Mouse (Mus musculus) ovary, adult 18-20 months (tissue): ENCODE measurements at regions not wholly inside any gene's neighbourhood (a gene's known extent, or its start where the extent isn't known, plus 50 kb on each side); places are given as distances from the start of the nearest gene placed in this dataset.
"Not testable (repeated sequence)": the region's sequence is repeated elsewhere in the genome, so short reads cannot be mapped to it uniquely, and the experiment has no call there.

ENCODE experiments used
- DNase-seq: peaks from one replicate; pipeline ENCODE4 v3.0.0; 2022; ENCODE audit warnings: low spot score, mixed read lengths

DNA sequence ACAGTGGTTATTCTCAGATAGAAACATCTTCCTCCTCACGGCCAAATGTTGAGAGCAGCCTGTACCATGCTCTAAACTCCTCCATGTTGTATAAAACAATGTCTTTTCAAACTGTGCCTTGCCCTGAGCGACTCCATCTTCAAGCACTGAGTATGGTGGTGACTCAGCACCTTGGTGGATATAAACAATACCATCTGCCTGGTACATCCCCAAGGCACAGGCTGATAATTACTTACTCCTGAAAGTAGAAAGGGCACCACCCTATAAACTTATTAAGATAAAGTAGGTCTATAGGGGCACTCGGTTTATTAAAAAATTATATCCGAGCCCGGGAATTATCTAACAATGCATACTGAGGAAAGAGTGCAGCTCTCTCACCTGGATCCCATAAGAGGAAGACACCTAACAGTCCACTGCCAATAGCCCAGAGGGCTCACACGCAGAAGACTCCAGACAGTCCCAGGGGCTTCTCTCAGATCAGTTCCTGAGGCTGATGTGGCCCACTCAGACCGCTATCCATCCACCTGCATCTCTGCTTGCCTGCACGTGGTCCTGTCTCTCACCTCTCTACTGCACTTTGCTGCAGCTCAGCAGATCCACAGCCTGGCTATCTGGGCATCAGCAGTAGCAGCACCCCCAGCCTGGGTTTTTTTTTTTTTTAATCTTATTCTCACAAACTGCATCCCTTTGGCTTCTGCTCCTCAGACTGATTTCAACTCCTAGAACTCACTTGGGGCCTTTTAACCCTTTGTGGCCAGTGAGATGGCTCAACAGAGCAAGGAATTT, 109.7 kb upstream of the Dlg1 start:
- no peak for DNase-seq

DNA sequence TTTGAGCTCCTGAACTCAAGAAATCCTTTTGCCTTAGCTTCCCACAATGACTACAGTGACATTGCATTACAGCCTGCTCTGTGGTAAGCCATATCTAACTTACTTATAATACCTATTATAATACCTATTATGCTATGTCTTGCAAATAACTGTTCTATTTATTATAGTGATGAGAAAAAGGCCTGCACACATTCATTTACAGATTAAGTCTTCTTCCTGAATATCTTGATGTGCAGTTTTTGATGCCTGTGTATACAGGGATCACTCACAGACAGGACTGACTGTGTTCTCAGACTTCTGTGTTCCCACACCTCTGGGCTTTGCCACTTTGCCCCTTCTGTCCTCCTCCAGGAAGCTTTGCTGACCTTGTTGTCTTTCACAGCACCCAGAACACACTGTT, 102.8 kb upstream of the Dlg1 start:
- DNase-seq = no peak

DNA sequence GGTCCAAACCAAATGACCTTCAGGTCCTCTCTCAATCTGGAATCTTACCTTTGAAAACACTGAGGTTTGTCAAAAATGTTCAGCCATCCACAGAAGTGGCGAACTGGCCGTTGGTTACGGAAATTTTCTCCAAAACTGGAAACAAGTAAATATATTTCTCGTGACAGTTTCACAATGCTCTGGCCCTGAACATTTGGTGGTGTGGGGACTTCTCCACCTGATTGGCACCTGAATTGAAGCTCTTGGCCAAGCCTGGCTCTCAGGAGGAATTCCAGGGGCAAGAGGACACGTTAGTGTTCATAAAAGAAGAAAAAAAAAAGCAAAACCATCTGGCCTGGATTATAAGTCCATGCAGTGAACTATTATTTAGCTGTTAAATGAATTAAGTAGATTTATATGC, 98.3 kb upstream of the Dlg1 start:
- DNase-seq = no peak

DNA sequence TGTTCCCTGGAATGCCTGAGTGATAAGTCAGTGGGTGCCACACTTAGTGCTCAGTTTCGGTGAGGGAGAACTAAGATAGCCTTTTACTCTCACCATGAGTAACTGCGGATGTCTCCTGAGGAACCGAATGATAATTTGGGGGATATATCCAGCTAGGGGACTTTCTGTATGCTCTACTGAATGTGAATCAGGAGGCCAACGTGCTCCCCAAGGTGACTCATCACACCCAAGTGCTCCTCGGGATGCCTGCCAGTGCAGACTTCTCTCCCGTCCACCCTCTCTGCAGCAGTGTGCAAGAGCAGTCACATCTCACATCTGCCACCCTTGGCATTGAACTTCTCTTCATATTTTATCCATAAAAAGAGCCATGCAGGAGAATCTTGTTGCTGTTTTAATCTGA, 94.9 kb upstream of the Dlg1 start:
- DNase-seq = no peak

DNA sequence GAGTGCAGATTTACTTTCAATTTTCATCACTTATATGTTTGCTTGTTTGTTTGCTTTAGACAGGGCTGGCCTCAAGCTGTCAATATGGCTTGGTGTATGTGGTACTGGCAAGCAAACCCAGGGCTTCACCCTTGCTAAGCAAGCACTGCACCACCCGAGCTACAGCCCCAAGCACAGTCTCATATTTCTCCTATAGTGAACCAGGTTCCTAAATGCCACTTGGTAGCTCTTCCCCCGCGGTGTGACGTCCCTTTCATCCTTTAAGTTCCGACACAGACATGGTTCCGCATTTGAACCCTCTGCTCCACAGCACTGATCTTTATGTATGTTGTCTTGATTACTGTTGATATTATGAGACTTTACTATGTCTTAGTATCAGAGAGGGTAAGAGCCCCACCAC, 93.4 kb upstream of the Dlg1 start:
- no peak for DNase-seq

DNA sequence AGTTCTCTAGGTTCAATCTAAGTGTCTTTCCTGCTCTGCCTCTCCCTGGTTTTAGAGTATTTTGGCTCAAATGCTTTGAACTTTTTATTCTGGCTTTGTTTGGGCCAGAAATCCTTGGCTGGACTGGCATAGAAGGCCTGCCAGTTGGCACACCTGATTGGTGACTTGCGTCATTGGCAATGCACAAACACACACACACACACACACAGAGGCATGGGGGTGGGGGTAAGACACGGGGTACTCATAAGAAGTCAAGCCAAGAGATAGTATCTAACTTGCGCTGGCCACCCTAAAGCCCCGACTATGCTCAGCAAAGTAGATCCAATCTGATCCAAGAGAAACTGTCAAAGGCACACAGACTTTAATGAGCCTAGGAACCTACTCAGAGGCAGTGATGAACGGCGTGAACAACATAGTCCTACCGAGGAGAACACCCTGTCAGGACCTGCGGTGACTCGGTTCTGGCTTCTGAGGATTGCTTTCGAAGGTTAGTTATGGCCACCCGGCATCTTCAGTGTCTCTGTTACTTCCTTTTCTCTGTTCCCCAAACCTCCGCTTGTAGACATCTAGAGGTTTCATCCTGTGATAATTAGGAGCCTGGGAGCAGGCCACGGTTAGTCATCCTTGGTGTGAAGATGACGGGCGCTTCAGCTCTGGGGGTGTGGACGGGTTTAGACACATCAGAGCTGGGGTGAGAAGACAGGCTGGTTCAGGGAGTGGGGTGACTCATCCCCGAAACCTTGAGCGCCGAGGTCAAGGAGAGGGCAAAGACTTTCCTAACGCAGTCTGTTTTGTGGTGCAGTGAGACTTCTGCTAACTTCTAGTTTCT, 92.7 kb upstream of the Dlg1 start:
- DNase-seq = peak; percentile 40

DNA sequence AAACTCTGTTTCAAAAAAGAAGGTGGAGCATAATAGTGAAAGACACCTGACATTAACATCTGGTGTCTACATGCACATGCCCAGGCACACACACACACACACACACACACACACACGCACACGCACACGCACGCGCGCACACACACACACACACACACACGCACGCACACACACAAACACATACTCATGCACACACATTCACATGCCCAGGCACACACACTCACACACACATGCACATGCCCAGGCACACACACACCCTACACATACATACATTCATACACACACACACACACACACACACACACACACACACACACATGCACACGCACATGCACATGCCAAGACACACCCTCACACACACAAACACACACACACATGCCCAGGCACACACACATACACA, 89.4 kb upstream of the Dlg1 start:
- DNase-seq = not testable (repeated sequence)

DNA sequence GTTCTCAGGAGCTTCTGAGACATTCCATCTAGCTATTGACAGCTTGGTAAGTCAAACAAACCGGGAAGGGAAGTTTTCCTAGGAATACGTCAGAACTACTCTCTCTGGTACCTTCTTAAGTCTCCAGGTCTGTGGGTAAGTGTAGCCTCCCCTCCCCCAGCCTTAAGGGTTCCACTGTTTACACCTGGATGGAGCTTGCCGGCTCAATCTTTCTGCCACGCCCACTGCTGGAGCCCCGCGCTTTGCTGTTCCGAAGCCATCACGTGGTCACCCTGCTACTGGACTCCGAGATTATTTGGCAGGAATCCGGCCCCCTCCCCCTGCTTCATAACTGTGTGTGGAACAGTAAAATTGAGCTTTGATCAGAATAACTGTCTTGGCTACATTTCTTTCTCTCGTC, 87.6 kb upstream of the Dlg1 start:
- not testable (repeated sequence) for DNase-seq

DNA sequence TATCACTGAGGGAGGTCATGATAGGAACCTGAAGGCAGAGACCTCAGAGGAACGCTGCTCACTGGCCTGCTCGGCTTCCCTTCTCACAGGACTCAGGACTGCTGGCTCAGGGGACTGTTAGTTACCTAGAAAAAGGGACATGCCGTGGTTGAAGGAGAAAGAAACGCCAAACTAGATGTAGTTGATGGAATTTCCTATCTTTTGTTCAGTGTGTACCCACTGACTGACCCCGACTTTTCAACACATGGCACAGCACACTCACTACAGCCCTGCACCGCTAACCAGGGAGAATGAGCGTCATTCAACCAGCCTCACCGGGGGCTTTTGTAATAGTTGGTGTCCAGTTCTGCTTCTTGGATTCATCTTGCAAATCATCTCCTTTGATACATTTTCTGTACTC, 86.8 kb upstream of the Dlg1 start:
- no peak for DNase-seq

DNA sequence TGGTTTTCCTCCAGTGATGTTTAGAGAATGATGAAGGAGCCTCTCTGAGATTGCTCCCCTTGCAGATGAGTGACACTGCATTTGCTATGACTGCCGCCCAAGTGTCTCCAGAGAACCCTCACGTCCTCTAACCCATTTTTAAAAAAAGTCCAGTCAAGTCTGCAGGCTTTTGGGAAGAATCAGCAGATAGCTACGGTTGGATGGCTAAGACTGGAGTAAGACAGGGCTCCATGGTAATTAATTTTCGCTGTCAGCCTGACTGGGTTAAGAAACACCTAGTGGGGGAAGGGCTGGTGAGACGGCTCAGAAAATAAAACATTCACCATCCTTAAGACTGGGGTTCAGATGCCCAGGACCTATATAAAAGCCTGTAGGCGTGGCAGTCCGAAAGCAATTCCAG, 85.9 kb upstream of the Dlg1 start:
- no peak for DNase-seq

DNA sequence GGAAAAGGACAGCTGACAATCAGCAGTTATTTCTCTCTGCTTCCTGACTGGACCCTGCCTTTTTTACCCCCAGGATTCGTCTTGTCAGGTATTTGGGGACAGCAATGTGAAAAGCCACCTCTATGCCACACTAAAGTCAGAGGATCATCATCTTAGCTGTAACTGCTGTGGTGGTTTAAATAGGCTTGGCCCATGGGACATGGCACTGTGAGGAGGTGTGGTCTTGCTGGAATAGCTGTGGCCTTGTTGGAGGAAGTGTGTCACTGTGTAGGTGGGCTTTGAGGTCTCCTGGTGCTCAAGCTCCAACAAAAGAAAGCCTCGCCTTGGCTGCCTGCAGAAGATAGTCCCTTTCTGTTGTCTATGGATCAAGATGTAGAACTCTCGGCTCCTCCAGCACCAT, 83.9 kb upstream of the Dlg1 start:
- no peak for DNase-seq

DNA sequence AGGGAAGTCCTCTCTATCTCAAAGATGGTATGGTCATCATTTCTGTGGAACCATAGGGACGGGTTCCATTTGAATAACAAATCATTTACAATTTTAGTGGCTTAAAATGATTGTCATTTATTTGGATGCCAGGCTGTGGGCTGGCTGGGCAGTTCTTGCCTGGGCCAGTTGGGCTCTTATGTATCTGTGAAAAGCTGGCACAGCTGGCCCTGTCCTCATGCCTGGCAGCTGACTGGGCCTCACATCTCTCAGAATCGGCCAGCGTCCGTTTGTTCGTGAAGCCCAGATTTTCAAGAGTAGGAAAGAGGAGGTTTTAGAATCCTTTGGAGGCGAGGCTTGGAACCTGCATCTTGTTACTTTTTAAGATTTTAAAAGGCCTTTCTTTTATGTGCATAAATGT, 82.5 kb upstream of the Dlg1 start:
- no peak for DNase-seq

DNA sequence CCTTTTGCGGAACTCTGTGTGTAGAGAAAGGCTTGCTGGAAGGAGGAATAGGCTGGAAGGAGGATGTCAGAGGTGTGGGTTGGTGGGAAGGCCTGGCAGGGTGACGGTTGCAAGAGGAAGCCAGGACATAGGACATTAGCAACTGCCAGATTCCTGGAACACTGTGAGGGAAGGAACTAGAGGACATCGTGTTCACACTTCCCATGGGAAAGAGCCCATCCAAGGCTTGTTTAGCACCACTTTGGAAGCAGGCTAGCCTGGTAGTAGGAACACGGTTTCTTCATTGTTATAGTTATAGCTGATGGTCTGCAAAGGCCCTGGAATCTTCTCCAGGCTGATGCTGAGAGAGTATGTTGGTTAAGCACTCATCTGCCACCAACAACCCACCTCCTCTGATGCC, 80.4 kb upstream of the Dlg1 start:
- no peak for DNase-seq

DNA sequence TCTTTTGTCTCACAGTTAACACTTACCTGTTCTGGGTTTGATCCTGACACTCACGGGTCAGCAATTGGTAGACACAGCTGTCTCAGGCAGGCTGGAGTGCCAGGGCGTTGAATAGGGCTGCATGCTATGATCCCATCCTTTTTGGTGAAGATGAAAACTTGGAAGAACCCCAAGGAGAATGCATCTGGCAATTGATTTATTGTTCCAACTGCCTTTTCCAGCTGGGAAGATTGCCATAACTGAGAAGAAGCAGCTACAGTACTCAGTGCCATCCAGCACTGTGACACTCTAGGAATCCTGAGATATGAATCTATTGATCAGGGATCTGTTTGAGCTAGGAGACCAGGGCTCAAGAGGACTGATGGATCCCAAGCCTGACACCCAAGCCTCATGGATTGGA, 79.6 kb upstream of the Dlg1 start:
- DNase-seq = no peak

DNA sequence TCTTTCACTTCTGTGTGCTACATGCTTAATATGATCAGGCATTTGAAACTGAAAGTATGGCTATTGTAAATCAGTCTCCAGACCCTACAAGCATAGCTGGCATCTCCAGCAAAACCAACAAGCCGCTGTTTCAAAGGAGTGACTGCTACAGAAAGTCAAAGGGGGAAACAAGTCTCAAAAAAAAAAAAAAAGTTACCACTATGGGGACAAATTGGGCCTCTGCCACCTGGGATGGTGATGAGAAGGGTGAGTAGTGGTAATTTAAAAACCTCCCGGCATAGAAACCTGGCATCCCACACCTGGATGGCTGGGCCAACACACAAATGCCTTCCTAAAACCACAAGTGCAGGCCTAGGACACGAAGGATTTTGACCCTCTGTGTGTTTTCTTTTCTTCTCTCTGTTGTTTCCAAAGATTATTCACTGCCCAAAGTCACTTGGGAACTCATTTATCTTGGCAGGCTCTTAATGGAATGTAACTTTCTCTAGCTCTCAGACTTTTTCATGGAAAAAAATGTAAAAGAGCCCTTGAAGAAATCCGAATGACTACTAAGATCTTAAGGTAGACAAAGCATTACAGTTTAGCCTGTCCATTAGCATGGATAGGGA, 78.9 kb upstream of the Dlg1 start:
- DNase-seq = no peak

DNA sequence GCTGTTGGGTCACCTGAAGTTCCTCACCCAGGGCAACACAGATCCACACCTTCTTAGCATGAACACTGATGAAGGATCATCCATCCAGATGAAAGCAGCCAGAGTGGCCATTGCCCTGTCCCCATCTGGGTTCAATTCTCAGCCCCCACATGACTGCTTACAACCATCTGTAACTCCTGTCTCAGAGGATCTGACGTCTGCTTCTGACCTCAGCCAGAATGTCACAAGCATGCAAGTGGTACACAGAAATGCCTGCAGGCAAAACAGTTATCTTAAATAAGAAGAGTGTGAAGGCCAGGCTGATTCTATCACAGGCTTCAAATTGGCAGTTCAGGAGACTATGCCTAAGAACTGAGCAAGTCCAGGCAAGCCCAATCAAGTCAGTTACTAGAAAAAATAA, 76.2 kb upstream of the Dlg1 start:
- no peak for DNase-seq

DNA sequence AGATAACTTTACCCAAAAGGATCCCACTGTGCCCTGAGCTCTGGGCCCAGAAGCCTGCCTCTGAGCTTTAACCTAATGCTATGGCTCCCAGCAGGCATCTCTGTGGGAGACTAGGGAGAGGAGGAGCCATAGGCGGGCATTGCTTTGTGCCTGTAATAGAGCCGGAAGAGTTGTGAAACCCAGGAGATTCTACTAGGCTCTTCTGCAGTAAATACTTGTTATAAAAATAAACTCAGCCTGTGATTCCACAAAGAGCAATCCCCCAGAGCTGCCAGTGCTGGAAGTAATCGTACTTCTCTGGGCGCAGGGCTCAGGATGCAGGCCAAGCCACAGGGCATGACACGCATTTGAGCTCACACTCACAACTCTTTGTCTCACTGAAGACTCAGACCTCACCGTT, 73.7 kb upstream of the Dlg1 start:
- no peak for DNase-seq

DNA sequence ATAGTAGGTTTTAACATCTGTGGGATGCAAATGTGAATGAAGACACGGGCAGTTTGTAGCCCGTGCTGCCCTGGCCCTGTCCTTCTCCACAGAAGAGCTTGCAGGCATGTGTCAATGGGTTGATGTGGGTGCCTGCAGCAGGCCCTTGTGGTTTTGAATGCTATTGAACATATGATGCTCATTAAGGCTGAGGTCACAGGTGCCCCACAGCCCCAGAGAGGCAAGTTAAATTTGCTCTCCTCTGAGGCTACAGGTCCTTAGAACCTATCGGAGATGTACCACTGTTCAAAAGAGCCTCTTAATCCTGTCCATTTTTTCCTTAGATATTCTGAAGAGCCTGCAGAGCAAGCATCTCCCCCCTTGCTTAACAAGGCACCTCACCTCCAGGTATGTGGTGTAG, 71.7 kb upstream of the Dlg1 start:
- no peak for DNase-seq

DNA sequence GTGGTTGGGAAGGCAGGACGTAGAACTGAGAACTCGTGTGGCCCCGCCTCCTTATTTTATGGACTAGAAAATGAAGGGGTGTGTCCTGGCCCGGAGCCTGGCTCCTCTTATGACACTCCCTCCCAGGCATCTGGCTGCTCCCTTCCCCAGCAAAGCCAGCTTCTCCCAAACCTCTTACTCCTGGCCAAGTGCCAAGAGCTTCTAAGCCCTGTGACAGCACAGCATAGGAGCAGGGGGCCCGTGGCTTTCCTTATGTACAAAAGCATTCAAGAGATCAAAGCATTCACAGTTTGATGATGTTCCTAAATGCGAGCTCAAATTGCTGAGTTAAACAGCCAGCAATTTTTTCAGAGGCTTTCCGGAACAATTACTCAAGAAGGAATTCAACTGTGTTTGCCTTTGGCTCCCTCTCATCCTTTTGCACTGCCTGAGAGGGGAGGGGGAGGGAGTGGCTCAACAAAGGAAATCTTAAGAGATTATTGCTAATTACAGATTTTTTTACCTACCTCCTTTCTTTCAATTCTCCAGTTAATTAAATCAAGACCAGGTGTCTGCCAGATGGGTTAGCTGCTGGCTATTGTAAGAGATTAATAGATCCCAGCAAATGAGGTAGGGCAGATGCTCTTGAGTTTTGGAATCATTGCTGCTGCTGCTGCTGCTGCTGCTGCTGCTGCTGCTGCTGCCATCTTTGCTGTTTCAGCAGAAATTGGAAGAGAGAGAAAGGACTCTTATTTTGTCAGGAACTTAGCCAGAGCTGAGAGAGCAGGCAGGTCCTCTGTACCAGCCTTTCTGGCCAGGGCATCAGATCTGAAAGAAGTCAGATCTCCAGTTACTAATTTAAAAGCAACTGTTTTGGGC, 71.0 kb upstream of the Dlg1 start:
- peak; percentile 36 for DNase-seq

DNA sequence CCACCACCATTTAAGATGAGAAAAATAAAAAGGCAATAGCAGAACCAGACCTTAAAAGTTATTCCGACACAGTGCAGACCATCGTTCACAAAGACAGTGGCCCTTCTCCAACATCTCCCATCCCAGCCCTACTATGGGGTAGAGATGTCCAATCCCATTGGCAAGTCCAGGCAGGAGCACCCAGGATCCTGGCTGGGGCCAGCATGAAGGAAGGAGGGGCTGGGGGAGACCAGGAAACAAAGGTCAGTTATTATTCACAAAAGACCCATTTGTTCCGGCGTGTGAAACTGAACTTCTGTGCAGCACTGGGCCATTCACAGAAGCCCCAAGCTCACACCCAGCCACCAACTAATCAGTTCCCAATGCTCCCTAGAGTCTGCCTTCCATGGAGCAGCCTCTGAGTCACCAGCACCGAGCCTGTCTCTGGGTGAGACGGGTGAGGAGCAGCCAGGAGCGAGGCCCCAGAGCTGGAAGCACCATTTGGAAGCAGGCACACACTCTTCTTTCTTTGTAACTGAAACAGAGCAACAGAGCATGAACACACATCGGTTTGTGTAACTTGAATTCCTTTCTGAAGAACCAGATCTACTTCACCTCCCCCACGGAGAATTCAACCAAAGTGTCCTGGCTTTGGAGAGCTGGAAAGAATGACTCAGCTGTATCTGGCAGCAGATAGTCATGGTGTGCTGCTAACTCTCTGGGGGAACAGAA, 70.1 kb upstream of the Dlg1 start:
- DNase-seq = no peak

DNA sequence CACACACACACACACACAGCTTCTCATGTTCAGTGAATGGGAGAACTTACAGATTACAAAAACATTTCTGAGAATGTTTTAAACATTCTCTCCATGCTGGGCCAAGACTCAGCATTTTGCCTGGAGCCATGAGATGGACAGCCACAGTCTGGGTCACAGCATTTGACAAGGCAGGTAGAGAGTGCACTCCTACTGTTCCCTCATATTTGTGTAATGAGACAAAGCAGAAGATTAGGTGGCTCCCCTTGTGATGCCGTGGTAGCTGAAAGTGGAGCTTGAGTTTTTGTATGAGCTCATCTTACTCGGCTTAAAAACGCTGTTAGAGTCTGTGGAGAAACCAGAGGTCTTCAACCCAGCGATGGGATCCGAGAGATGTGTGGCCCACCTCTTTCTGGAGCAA, 65.3 kb upstream of the Dlg1 start:
- no peak for DNase-seq
